Mouse (Mus musculus): ENCODE results near the gene Gm20517.

DNA sequence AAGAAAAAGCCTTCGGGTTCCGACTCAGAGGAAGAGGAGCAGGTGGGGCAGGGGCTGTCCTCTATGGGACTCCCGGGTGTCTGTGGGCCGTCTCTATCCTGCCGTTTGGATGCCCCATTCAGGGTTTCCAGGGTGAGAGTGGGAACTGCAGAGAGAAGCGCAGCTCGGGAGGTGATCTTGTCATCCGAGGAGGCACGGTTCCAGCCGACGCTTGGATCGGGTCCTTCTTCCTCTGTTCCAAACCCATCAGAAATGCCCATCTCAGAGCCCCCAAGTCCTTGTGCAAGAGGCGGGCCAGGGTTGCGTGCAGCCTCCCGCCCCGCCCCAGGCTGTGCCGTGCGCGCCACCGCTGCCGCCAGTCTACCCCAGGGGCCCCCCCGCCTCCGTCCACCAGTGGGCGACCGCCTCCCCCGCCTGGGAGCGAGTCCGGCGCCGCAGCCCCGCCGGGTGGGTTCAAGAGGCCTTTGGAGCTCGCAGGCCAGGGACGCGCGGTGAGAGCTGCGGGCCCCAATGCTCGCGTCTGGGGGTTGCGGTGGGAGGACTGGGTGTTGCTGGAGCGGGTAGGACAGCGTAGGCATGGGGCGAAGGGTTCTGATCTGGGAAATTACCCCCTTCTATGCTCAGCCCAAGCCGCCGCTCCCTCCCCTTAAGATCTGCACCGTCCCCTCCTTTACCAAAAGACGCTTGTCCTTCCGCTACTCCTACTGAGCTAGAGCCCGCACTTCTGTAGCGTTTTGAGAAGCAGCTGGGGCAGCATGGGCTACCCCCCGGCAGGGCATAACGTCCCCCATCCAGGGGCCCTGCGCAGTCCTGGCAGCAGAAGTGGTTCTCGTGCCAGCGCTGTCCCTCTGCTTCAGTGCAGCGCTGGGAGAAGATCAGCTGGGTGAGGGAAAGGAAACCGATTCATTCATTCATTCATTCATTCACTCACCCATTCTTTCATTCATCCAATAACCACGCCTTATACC, 77.5 kb downstream of the Gm20517 start, which contains the start of gene Frs3:
- TF ChIP-seq CTCF (IDR thresholded peaks at IDR 0.05; ENCODE audit: extremely low read depth, insufficient read depth, low read length) = no peak
- peak; percentile 64 for TF ChIP-seq POLR2A (IDR thresholded peaks at IDR 0.05; ENCODE audit: extremely low read depth, insufficient read depth, low read length)

Measured in cortical plate, adult 2 months (tissue).